Mouse (Mus musculus) cerebellum, adult (tissue): ENCODE measurements around the gene Gm21093.
"Not testable (repeated sequence)": the region's sequence is repeated elsewhere in the genome, so short reads cannot be mapped to it uniquely, and the experiment has no call there.

Source experiments
- ATAC-seq: cut with Nextera tagmentation; 2 replicates; pipeline ENCODE4 v1.9.2; 2017; ENCODE audit warnings: mild to moderate bottlenecking, moderate library complexity, mixed read lengths; ENCODE audit not compliant: insufficient number of reproducible peaks, low FRiP score, low TSS enrichment

The Gm21093 gene

GRCm38 (mm10) chr4:42034626-42035025 lies at the start of gene Gm21093:
Gene Gm21093, minus strand, starts transcription at chr4:42034726.
- ATAC-seq, result not testable (repeated sequence)
